Mouse (Mus musculus) forebrain, embryonic 10.5 days (tissue): ENCODE measurements at regions not wholly inside any gene's neighbourhood (a gene's known extent, or its start where the extent isn't known, plus 50 kb on each side); places are given as distances from the start of the nearest gene placed in this dataset.
A peak's percentile ranks its signal among the peaks of the same experiment; 100 is the strongest.

Source experiments
- DNase-seq: peaks from one replicate; pipeline ENCODE4 v3.0.0-alpha.2; 2017; ENCODE audit warnings: low spot score; ENCODE audit errors: extremely low spot score
- H3K27ac ChIP-seq: fragments of 300-500 bp; sonication (generic); 2 replicates; pipeline ENCODE4 v1.5.1; 2016; ENCODE audit warnings: mild to moderate bottlenecking
- H3K27me3 ChIP-seq: fragments of 300-500 bp; sonication (generic); 2 replicates; pipeline ENCODE4 v1.6.1; 2016; ENCODE audit warnings: mild to moderate bottlenecking; ENCODE audit not compliant: poor library complexity, severe bottlenecking
- H3K36me3 ChIP-seq: fragments of 300-500 bp; sonication (generic); replicated peaks from 2 replicates; pipeline ENCODE4 v1.6.1; 2016; ENCODE audit warnings: mild to moderate bottlenecking, moderate library complexity
- H3K4me1 ChIP-seq: fragments of 300-500 bp; sonication (generic); 2 replicates; pipeline ENCODE4 v1.6.1; 2016
- H3K4me3 ChIP-seq: fragments of 300-500 bp; sonication (generic); 2 replicates; pipeline ENCODE4 v1.5.1; 2016; ENCODE audit warnings: mild to moderate bottlenecking, moderate library complexity
- H3K9me3 ChIP-seq: fragments of 300-500 bp; sonication (generic); 2 replicates; pipeline ENCODE4 v1.6.1; 2016; ENCODE audit warnings: mild to moderate bottlenecking, moderate library complexity
- WGBS: fragments of 180-500 bp; shearing (Covaris S2); methylation state at CpG from one replicate; pipeline ENCODE4 v1.1.7; 2016; 5-methylcytosine and 5-hydroxymethylcytosine counted together

- Histone ChIP-seq H3K27me3 (no peaks in the 10 kb centered on the region; the same call in 1 of the 2 replicates), H3K27ac (no peak overlapping the region), H3K4me3 (no peak overlapping the region), H3K36me3 (no peaks in the 10 kb centered on the region), H3K4me1 (peaks cover 67% of the 10 kb centered on the region), H3K9me3 (no peaks in the 10 kb centered on the region)
- no peak for DNase-seq
- WGBS: 72% methylated on average over 4 of the region's 4 CpGs
These were observed 144.0 kb downstream of the Fam43a start for GRCm38 (mm10) chr16:30743566-30743965.

DNA sequence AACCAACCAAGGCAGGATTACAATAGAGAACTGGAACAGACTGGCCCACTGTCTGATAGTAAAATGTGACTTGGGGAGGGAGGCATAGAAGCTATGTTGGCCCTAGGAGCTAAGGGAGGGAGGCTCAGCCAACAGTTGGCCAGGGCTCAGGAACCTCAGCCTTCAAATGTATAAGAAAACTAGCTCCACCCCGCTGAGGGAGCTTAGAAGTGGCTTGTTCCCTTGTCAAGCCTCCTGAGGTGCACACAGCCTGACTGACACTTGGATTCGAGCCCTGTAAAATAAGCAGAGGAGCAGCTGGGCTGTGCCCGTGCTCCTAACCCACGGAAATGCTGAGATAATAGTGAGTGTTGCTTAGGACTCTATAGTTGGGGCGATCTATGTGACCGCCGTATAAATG lies 144.7 kb downstream of the Fam43a start:
- 50% methylated on average over 7 of the region's 7 CpGs for WGBS
- Histone ChIP-seq H3K4me3 (no peak overlapping the region), H3K9me3 (no peaks in the 10 kb centered on the region), H3K4me1 (peaks cover 60% of the 10 kb centered on the region), H3K27me3 (no peaks in the 10 kb centered on the region; the same call in 1 of the 2 replicates), H3K27ac (no peak overlapping the region), H3K36me3 (no peaks in the 10 kb centered on the region)
- DNase-seq: no peak

- H3K9me3 ChIP-seq: no peaks in the 10 kb centered on the region
- H3K36me3 ChIP-seq: no peaks in the 10 kb centered on the region
- WGBS: 39% methylated on average over 11 of the region's 11 CpGs
- peak overlapping the region; percentile 68 for H3K27ac ChIP-seq
- peaks cover 9% of the 10 kb centered on the region for H3K27me3 ChIP-seq
- peak; percentile 36 for DNase-seq
- peaks cover 50% of the 10 kb centered on the region for H3K4me1 ChIP-seq
- H3K4me3 ChIP-seq: no peak overlapping the region
These were observed 146.2 kb downstream of the Fam43a start for GRCm38 (mm10) chr16:30745598-30746181.

- Histone ChIP-seq H3K27me3 (peaks cover 9% of the 10 kb centered on the region), H3K36me3 (no peaks in the 10 kb centered on the region), H3K4me3 (no peak overlapping the region), H3K4me1 (peaks cover 49% of the 10 kb centered on the region), H3K9me3 (no peaks in the 10 kb centered on the region), H3K27ac (peak overlapping the region; percentile 68; the same call in 1 of the 2 replicates)
- DNase-seq: no peak
- 76% methylated on average over 8 of the region's 8 CpGs for WGBS
These were observed 146.7 kb downstream of the Fam43a start for GRCm38 (mm10) chr16:30746211-30746610.

- Histone ChIP-seq H3K4me3 (no peak overlapping the region), H3K27ac (no peak overlapping the region), H3K36me3 (no peaks in the 10 kb centered on the region), H3K9me3 (no peaks in the 10 kb centered on the region), H3K27me3 (peaks cover 9% of the 10 kb centered on the region), H3K4me1 (peaks cover 40% of the 10 kb centered on the region)
- DNase-seq: no peak
- 74% methylated on average over 3 of the region's 3 CpGs for WGBS
These were observed 150.3 kb downstream of the Fam43a start for GRCm38 (mm10) chr16:30749841-30750240.

GRCm38 (mm10) chr16:30755771-30756170 lies 156.2 kb downstream of the Fam43a start:
- Histone ChIP-seq H3K27ac (no peak overlapping the region), H3K9me3 (no peaks in the 10 kb centered on the region)
- 90% methylated on average over 2 of the region's 2 CpGs for WGBS

GRCm38 (mm10) chr16:30756678-30757077 lies 157.2 kb downstream of the Fam43a start:
- Histone ChIP-seq H3K36me3 (no peaks in the 10 kb centered on the region), H3K27me3 (no peaks in the 10 kb centered on the region), H3K4me3 (no peak overlapping the region), H3K4me1 (peaks cover 21% of the 10 kb centered on the region), H3K9me3 (no peaks in the 10 kb centered on the region), H3K27ac (no peak overlapping the region)
- 92% methylated on average over 5 of the region's 5 CpGs for WGBS
- DNase-seq: no peak

More at GRCm38 (mm10) chr16:30755771-30756170, 156.2 kb downstream of the Fam43a start:
- DNase-seq: no peak
- Histone ChIP-seq H3K27me3 (no peaks in the 10 kb centered on the region), H3K4me1 (peaks cover 15% of the 10 kb centered on the region), H3K36me3 (no peaks in the 10 kb centered on the region), H3K4me3 (no peak overlapping the region)

DNA sequence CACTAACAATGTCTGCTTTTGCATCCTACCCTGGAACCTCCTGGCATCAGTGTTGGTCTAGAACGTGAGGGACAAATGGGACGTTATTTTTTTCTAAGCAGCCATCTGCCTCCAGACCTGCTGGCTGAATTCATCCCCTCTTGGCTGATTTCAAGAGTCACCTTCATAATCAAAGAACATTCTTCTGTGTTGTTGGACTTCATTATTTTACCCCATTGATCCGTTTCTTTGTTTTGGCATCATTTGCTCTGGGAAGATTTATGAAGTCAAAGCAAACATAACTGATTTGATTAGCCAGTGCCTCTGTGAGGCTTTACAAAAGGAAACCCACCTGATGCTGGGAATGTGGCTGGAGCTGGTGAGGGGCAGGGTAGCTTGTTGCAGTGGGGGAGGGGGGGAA lies 158.0 kb downstream of the Fam43a start:
- Histone ChIP-seq H3K27me3 (no peaks in the 10 kb centered on the region), H3K4me3 (no peak overlapping the region), H3K36me3 (no peaks in the 10 kb centered on the region), H3K9me3 (no peaks in the 10 kb centered on the region), H3K27ac (no peak overlapping the region), H3K4me1 (peaks cover 25% of the 10 kb centered on the region)
- 90% methylated on average over 3 of the region's 3 CpGs for WGBS
- no peak for DNase-seq

DNA sequence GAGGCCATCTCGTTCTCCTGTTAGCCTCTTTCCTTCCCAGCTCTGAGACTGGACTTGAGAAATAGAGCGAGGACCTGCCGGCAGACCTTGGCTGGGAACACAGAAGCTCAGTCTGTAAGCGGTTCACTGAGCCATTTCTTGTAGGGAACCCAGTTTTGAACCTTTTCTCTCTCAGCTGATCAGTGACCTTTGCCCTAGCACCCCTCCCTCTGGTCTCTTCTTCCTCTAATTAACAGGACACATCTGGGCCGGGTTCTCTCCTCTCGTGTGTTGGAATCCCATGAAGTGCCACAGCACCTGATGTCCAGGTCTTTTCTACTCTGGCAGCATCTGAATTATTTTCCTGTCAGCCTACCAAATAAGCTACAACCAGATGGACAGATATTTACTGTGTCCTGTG lies 158.5 kb downstream of the Fam43a start:
- no peaks in the 10 kb centered on the region for H3K9me3 ChIP-seq
- no peak overlapping the region for H3K4me3 ChIP-seq
- no peak overlapping the region for H3K27ac ChIP-seq
- DNase-seq: no peak
- H3K36me3 ChIP-seq: no peaks in the 10 kb centered on the region
- WGBS: 78% methylated on average over 6 of the region's 6 CpGs
- H3K27me3 ChIP-seq: no peaks in the 10 kb centered on the region
- H3K4me1 ChIP-seq: peaks cover 25% of the 10 kb centered on the region

DNA sequence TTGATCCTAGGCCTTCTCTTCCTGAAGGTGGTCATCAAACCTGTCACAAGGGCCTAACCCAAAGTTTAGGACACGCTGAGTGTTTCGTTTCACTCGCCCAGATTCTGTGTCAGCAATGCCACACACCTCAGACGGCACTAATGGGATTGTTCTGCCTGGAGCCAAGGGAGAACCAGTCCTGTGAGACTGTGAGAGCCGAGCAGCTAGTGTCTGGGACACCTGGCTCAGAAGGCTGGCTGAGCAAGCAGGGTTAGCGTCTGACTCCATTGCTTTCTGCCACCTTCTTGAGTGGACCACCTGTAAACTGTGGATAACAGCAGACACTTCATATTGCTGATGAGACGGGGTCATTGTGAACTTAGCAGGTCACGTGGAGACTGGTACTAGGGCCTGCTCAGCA lies 160.0 kb downstream of the Fam43a start:
- Histone ChIP-seq H3K27ac (no peak overlapping the region), H3K9me3 (no peaks in the 10 kb centered on the region), H3K4me1 (peaks cover 16% of the 10 kb centered on the region), H3K27me3 (no peaks in the 10 kb centered on the region), H3K36me3 (no peaks in the 10 kb centered on the region), H3K4me3 (no peak overlapping the region)
- WGBS: 84% methylated on average over 8 of the region's 8 CpGs
- no peak for DNase-seq

DNA sequence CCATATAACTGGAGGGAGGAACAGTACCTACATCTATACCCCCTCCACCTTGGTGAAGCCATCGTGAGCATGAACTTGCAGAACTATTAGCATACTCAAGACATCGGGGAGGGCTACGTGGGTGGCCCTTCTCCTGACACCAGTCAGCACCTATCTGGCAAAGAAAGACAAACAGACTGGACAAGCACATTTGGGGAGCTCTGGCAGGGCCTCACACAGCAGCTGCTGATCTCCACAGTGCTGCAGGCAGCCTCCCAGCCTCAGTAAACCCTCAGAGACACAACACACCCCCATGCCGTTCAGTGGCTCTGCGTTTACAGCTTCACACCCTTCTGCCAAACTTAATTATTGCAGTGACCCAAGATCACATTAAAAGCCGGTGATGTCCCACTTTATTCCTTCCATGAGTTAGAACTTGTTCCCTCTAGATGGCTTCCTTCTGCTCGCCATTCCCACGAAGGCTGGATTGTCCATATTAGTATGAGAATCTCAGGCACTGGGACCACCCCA lies 161.7 kb downstream of the Fam43a start:
- Histone ChIP-seq H3K27me3 (no peaks in the 10 kb centered on the region), H3K4me3 (no peak overlapping the region), H3K27ac (no peak overlapping the region), H3K9me3 (no peaks in the 10 kb centered on the region), H3K4me1 (peaks cover 16% of the 10 kb centered on the region), H3K36me3 (no peaks in the 10 kb centered on the region)
- whole genome bisulfite sequencing: 83% methylated on average over 8 of the region's 8 CpGs
- no peak for DNase-seq

DNA sequence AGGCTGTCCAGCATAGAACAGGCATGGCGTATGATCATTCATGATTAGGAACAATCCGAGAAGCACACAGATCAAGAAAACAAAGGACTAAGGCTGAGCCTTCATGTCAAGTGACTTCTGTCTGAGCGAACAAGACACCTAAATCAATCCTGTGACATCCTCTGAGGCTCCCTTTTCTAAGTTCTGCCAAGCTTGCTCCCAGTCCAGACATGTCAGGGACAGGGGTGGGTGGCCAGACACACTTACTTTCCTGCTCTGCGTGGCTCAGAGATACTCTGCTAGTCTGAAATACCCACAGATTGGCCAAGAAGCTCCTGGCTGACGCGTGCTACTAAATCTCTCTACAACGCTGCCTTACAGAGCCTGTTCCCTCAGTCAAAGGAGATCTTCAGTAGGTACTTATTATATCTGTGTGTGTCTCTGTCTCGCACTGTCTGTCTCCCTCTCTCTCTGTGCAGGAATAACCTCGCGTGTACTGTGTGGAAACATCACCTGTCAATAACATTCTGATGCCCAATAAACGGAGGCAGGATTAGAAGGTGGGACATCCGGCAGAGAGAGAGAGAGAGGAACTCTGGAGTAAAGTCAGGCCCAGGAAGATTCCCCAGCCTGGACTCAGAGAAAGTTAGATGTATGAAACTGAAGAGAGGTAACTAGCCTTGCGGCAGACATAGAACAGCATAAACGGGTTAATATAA lies 163.5 kb downstream of the Fam43a start:
- H3K4me1 ChIP-seq: peaks cover 14% of the 10 kb centered on the region
- no peak overlapping the region for H3K27ac ChIP-seq
- 86% methylated on average over 14 of the region's 14 CpGs for WGBS
- no peak overlapping the region for H3K4me3 ChIP-seq
- no peaks in the 10 kb centered on the region for H3K9me3 ChIP-seq
- no peaks in the 10 kb centered on the region for H3K27me3 ChIP-seq
- no peaks in the 10 kb centered on the region for H3K36me3 ChIP-seq
- no peak for DNase-seq

DNA sequence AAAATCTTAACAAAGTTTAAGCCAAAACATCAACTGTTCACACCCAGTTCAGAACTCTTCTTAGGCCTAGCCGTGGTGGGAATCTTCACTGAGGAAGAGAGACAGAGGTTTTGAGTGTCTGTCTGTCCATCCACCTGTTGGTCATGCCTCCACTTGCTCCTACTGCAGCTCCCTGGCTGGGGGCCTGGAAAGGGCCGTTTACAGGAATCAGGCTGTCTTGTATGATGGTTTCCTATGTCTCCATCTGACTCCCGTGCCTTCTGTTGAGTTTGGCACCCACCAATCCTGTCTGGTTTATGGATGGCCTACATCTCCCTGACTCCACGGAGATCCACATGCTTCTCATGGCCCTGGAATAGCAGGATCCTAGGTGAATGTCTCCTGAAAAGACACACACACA lies 166.1 kb downstream of the Fam43a start:
- WGBS: 87% methylated on average over 4 of the region's 4 CpGs
- DNase-seq: no peak
- no peaks in the 10 kb centered on the region for H3K36me3 ChIP-seq
- no peaks in the 10 kb centered on the region for H3K27me3 ChIP-seq
- no peaks in the 10 kb centered on the region for H3K9me3 ChIP-seq
- H3K27ac ChIP-seq: no peak overlapping the region
- peaks cover 26% of the 10 kb centered on the region for H3K4me1 ChIP-seq
- H3K4me3 ChIP-seq: no peak overlapping the region
